ENCODE assay signal across 23 mouse cellular contexts in the genomic region with DNA sequence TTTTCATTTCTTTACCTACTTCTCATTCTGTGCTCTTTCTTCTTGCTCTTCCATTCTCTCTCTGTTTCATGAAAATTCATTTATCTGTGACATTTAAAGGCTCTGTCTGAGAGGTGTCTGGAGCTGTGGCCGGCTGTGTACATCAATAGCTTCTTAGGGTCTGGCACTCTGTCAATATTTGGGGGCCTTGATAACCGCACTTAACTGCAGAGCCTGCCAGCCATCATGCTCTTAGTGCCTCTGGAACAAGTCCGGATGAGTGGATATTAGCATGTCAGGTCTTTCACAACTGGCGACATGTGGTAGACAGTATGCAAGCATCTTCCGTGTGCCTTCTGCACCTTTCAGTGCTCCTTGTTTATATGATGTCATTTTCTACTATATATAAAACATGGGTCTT.
A peak's percentile ranks its signal among the peaks of the same experiment; 100 is the strongest.
DNase-seq lines count a peak whose midpoint lies in the region; ATAC-seq lines count a peak whose summit lies in the region.
"Had no signal": no experiment of that assay in that cellular context is flagged by ENCODE, and none has a peak within 500 bp of the region (broad histone marks: within the 10 kb centered on the region; RNA-seq: fewer than 3 reads in every experiment).

No protein-coding gene starts in this region.

- H3K27me3 ChIP-seq in forebrain, embryonic 12.5 days, result no peaks in the 10 kb centered on the region
- no peaks in the 10 kb centered on the region for H3K27me3 ChIP-seq in forebrain, embryonic 11.5 days (ENCODE audit: control insufficient read depth, insufficient read depth, low read length)
- no peaks in the 10 kb centered on the region for H3K27me3 ChIP-seq in heart, embryonic 13.5 days (replicated peaks)
- no peaks in the 10 kb centered on the region for H3K27me3 ChIP-seq in intestine, embryonic 14.5 days (replicated peaks; ENCODE audit: control insufficient read depth, insufficient read depth, low read length)
- H3K27me3 ChIP-seq in intestine, embryonic 15.5 days (replicated peaks), result no peaks in the 10 kb centered on the region
- H3K27me3 ChIP-seq: embryonic facial prominence, embryonic 12.5 days; heart, embryonic 15.5 days; kidney, embryonic 15.5 days had no signal

- peak; percentile 46; the same call in 1 of the 2 replicates for ATAC-seq in forebrain, embryonic 12.5 days (ENCODE audit: low FRiP score)
- ATAC-seq in forebrain, embryonic 11.5 days (replicated peaks; ENCODE audit: low FRiP score), result no peak
- no peak for ATAC-seq in heart, embryonic 13.5 days (ENCODE audit: extremely low read depth, insufficient number of reproducible peaks, low FRiP score, low TSS enrichment)
- ATAC-seq in intestine, embryonic 14.5 days (replicated peaks; ENCODE audit: low FRiP score, low TSS enrichment, low read depth), result no peak
- ATAC-seq in intestine, embryonic 15.5 days, result no peak
- ATAC-seq: CD4-positive, CD25-positive, alpha-beta regulatory T cell, adult 4 months; forebrain, postnatal 0 days; hindbrain, embryonic 16.5 days; intestine, embryonic 16.5 days had no signal

- H3K4me3 ChIP-seq in forebrain, embryonic 12.5 days (replicated peaks), result no peak overlapping the region
- no peak overlapping the region for H3K4me3 ChIP-seq in forebrain, embryonic 11.5 days (ENCODE audit: low read depth, low read length)
- no peak overlapping the region for H3K4me3 ChIP-seq in heart, embryonic 13.5 days
- no peak overlapping the region for H3K4me3 ChIP-seq in intestine, embryonic 14.5 days (ENCODE audit: low read depth, low read length)
- H3K4me3 ChIP-seq in intestine, embryonic 15.5 days (replicated peaks), result no peak overlapping the region
- H3K4me3 ChIP-seq: embryonic facial prominence, embryonic 12.5 days; heart, embryonic 15.5 days; hindbrain, embryonic 10.5 days; kidney, embryonic 15.5 days had no signal

- H3K36me3 ChIP-seq in forebrain, embryonic 12.5 days (replicated peaks), result no peaks in the 10 kb centered on the region
- no peaks in the 10 kb centered on the region for H3K36me3 ChIP-seq in forebrain, embryonic 11.5 days (ENCODE audit: control insufficient read depth, insufficient read depth, low read length)
- H3K36me3 ChIP-seq in heart, embryonic 13.5 days, result no peaks in the 10 kb centered on the region
- H3K36me3 ChIP-seq in intestine, embryonic 14.5 days (ENCODE audit: control insufficient read depth, insufficient read depth, low read length), result no peaks in the 10 kb centered on the region
- no peaks in the 10 kb centered on the region for H3K36me3 ChIP-seq in intestine, embryonic 15.5 days
- H3K36me3 ChIP-seq: embryonic facial prominence, embryonic 12.5 days; G1E; heart, embryonic 15.5 days; hindbrain, embryonic 10.5 days; kidney, embryonic 15.5 days had no signal

- H3K9me3 ChIP-seq in forebrain, embryonic 12.5 days, result no peaks in the 10 kb centered on the region
- H3K9me3 ChIP-seq in forebrain, embryonic 11.5 days (ENCODE audit: control insufficient read depth, low read length), result no peaks in the 10 kb centered on the region
- H3K9me3 ChIP-seq in heart, embryonic 13.5 days, result no peaks in the 10 kb centered on the region
- H3K9me3 ChIP-seq in intestine, embryonic 14.5 days (ENCODE audit: control insufficient read depth, low read length), result no peaks in the 10 kb centered on the region
- H3K9me3 ChIP-seq in intestine, embryonic 15.5 days, result no peaks in the 10 kb centered on the region
- H3K9me3 ChIP-seq: embryonic facial prominence, embryonic 12.5 days; G1E; heart, embryonic 15.5 days; hindbrain, embryonic 10.5 days; kidney, embryonic 15.5 days had no signal

- no peak overlapping the region for H3K4me2 ChIP-seq in forebrain, embryonic 12.5 days
- no peak overlapping the region for H3K4me2 ChIP-seq in forebrain, embryonic 11.5 days (ENCODE audit: low read depth, low read length, severe bottlenecking)
- H3K4me2 ChIP-seq in heart, embryonic 13.5 days, result peak overlapping the region; percentile 36
- no peak overlapping the region for H3K4me2 ChIP-seq in intestine, embryonic 14.5 days (ENCODE audit: low read length)
- H3K4me2 ChIP-seq in intestine, embryonic 15.5 days (replicated peaks), result no peak overlapping the region
- H3K4me2 ChIP-seq: embryonic facial prominence, embryonic 12.5 days; heart, embryonic 15.5 days; kidney, embryonic 15.5 days had no signal

- DNase-seq in forebrain, embryonic 11.5 days (ENCODE audit: low spot score), result no peak
- DNase-seq in heart, adult 11 months, result peak; percentile 88
- no peak for DNase-seq in heart, adult 9 months (ENCODE audit: low spot score in 2 of 2)
- no peak for DNase-seq in heart, postnatal 25 days (ENCODE audit: low spot score)
- DNase-seq in intestine, embryonic 14.5 days (ENCODE audit: low spot score), result peak; percentile 7
- DNase-seq: adrenal gland, postnatal 10 days; B cell, adult 2 months; cerebellum, adult 11-12 months; cerebellum, adult 9-10 months; cerebellum, postnatal 25 days; forebrain, postnatal 0 days; kidney, postnatal 14 days had no signal

- 85% methylated on average over 5 of the region's 5 CpGs for whole genome bisulfite sequencing in forebrain, embryonic 12.5 days
- WGBS in forebrain, embryonic 11.5 days, result 85% methylated on average over 5 of the region's 5 CpGs
- 37% methylated on average over 5 of the region's 5 CpGs for WGBS in heart, embryonic 13.5 days
- WGBS in intestine, embryonic 14.5 days, result 42% methylated on average over 5 of the region's 5 CpGs
- 51% methylated on average over 5 of the region's 5 CpGs for WGBS in intestine, embryonic 15.5 days

- H3K9ac ChIP-seq in forebrain, embryonic 12.5 days, result no peak overlapping the region
- H3K9ac ChIP-seq in forebrain, embryonic 11.5 days (ENCODE audit: low read length), result no peak overlapping the region
- no peak overlapping the region for H3K9ac ChIP-seq in heart, embryonic 13.5 days
- H3K9ac ChIP-seq in intestine, embryonic 14.5 days (ENCODE audit: low read length), result no peak overlapping the region
- no peak overlapping the region for H3K9ac ChIP-seq in intestine, embryonic 15.5 days
- H3K9ac ChIP-seq: embryonic facial prominence, embryonic 12.5 days; forebrain, postnatal 0 days; heart, embryonic 15.5 days; kidney, embryonic 15.5 days had no signal

- H3K27ac ChIP-seq in forebrain, embryonic 12.5 days, result no peak overlapping the region
- H3K27ac ChIP-seq in forebrain, embryonic 11.5 days (ENCODE audit: low read depth, low read length), result no peak overlapping the region
- 0 out of 2 replicates have a peak overlapping the region, but pooled peaks have one; percentile 12 for H3K27ac ChIP-seq in heart, embryonic 13.5 days (replicated peaks)
- H3K27ac ChIP-seq in intestine, embryonic 14.5 days (ENCODE audit: low read depth), result no peak overlapping the region
- H3K27ac ChIP-seq in intestine, embryonic 15.5 days, result no peak overlapping the region
- H3K27ac ChIP-seq: embryonic facial prominence, embryonic 12.5 days; heart, embryonic 15.5 days; hindbrain, embryonic 10.5 days; kidney, embryonic 15.5 days had no signal

- intact Hi-C loops in heart, postnatal 25 days (cut with DNase I), result no loop called here

- H3K4me1 ChIP-seq in forebrain, embryonic 12.5 days, result peaks cover 4% of the 10 kb centered on the region; the same call in 1 of the 2 replicates
- no peaks in the 10 kb centered on the region for H3K4me1 ChIP-seq in forebrain, embryonic 11.5 days (replicated peaks; ENCODE audit: control insufficient read depth, insufficient read depth, low read length)
- H3K4me1 ChIP-seq in heart, embryonic 13.5 days, result peaks cover 23% of the 10 kb centered on the region
- H3K4me1 ChIP-seq in intestine, embryonic 14.5 days (replicated peaks; ENCODE audit: control insufficient read depth, insufficient read depth, low read length), result no peaks in the 10 kb centered on the region
- H3K4me1 ChIP-seq in intestine, embryonic 15.5 days (replicated peaks), result no peaks in the 10 kb centered on the region
- H3K4me1 ChIP-seq: embryonic facial prominence, embryonic 12.5 days; kidney, embryonic 15.5 days had no signal

Comparison
In these comparisons a context has a peak if more than half of its experiments do, and no peak if none do; other contexts are left out.
1. DNase-seq: peak in heart, adult 11 months (single experiment) and intestine, embryonic 14.5 days (single experiment); none in forebrain, embryonic 11.5 days (single experiment), heart, adult 9 months (0 of 2) and heart, postnatal 25 days (single experiment).